Mouse (Mus musculus) macrophage (primary cell): ENCODE data around the gene Gnas. TPM values are rescaled to one million over a fixed set of nuclear protein-coding genes. Genes with fewer than 3 reads are reported as not detected.
A peak's percentile ranks its signal among the peaks of the same experiment; 100 is the strongest.
"Not testable (repeated sequence)": the region's sequence is repeated elsewhere in the genome, so short reads cannot be mapped to it uniquely, and the experiment has no call there.

Source experiments
- H3K27ac ChIP-seq: fragments of 350-480 bp; formaldehyde crosslinking; 2 replicates; pipeline ENCODE4 v1.9.0; 2021
- H3K36me3 ChIP-seq: fragments of 350-480 bp; formaldehyde crosslinking; 2 replicates; pipeline ENCODE4 v1.9.0; 2021; ENCODE audit errors: inconsistent target
- H3K4me3 ChIP-seq: fragments of 350-480 bp; formaldehyde crosslinking; 2 replicates; pipeline ENCODE4 v1.9.0; 2021; ENCODE audit errors: inconsistent target
- H3K79me2 ChIP-seq: fragments of 350-480 bp; formaldehyde crosslinking; 2 replicates; pipeline ENCODE4 v1.9.0; 2021; ENCODE audit errors: inconsistent target
- WGBS: methylation state at CpG from one replicate; pipeline ENCODE4 v1.1.7; 2026; ENCODE audit warnings: inconsistent platforms; ENCODE audit not compliant: missing documents; 5-methylcytosine and 5-hydroxymethylcytosine counted together
- polyA plus RNA-seq: library from polyadenylated mRNA; stranded (reverse); fragments of 250-400 nt; gene quantifications from 3 replicates; pipeline ENCODE4 v1.2.4, GENCODE M21; 2018; ENCODE audit warnings: inconsistent platforms

The Gnas gene
- polyA plus RNA-seq, 1 experiment from 2014 or later = 589 TPM

DNA sequence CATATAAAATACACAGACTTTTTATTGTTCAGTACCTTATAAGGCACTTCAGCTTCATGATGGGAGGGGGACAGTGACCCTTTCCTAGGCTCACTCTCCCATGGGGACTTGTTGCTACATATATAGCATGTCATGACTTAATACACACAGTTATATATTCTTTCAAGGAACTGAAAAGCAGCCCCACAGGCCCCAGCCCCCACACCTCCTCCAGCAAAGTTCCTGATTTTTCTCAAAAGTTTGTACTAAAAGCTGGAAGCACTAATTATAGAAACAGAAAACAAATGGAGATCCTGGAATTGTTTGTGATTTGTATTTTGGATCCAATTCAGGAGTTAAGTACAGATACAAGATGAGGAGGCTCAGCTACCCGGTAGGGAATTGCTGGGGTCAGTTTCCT lies 59.4 kb downstream of the Gnas start:
- peak overlapping the region; percentile 80 for H3K27ac ChIP-seq
- WGBS = 14% methylated on average over 1 of the region's 1 CpGs
- H3K4me3 ChIP-seq = no peak overlapping the region
- H3K79me2 ChIP-seq = peaks cover 65% of the 10 kb centered on the region
- peaks cover 19% of the 10 kb centered on the region for H3K36me3 ChIP-seq

GRCm38 (mm10) chr2:174344003-174344655 lies 60.0 kb downstream of the Gnas start:
- 5% methylated on average over 3 of the region's 3 CpGs for WGBS
- Histone ChIP-seq H3K4me3 (no peak overlapping the region), H3K27ac (peak overlapping the region; percentile 80), H3K79me2 (peaks cover 59% of the 10 kb centered on the region), H3K36me3 (peaks cover 19% of the 10 kb centered on the region)

DNA sequence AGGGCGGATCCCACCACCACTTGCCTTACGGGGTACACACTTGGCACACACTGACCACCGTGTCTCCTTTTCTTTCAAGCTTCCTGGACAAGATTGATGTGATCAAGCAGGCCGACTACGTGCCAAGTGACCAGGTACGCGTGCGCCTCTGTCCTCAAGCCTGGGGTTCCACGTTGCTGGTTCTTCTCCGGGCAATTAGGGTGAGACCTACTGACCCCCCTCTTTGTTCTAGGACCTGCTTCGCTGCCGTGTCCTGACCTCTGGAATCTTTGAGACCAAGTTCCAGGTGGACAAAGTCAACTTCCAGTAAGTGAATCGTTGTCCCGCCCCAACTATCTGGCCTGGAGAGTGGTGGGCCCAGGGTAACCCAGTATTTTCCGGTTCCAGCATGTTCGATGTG lies 60.9 kb downstream of the Gnas start:
- Histone ChIP-seq H3K4me3 (no peak overlapping the region), H3K27ac (peak overlapping the region; percentile 80), H3K79me2 (peaks cover 50% of the 10 kb centered on the region), H3K36me3 (peaks cover 19% of the 10 kb centered on the region)
- 84% methylated on average over 15 of the region's 16 CpGs for WGBS

DNA sequence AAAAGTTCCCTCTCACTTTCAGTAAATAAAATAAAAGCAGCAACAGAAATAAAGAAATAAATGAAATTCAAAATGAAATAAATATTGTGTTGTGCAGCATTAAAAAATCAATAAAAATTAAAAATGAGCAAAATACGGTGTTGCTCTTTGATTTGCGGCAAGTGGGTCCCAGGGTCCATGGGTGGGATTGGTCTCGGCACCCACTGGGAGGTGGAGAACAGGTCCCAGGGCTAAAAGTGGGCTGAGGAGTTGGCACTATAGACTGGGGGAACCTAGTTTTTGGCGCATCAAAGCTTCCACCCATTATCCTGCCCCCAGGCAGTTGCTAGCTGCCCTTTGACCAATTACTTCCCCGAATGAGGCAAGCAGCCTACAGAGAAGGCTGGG lies 62.5 kb downstream of the Gnas start, which contains the start of gene Gm20721:
TSS of gene Gm20721 (minus strand) at position 101 of the 387 bp plus-strand sequence.
- Histone ChIP-seq H3K79me2 (peaks cover 34% of the 10 kb centered on the region), H3K27ac (no peak within 1 kb of the TSS), H3K36me3 (peaks cover 19% of the 10 kb centered on the region), H3K4me3 (no peak within 1 kb of the TSS)
- WGBS = 92% methylated on average over 5 of the region's 5 CpGs

DNA sequence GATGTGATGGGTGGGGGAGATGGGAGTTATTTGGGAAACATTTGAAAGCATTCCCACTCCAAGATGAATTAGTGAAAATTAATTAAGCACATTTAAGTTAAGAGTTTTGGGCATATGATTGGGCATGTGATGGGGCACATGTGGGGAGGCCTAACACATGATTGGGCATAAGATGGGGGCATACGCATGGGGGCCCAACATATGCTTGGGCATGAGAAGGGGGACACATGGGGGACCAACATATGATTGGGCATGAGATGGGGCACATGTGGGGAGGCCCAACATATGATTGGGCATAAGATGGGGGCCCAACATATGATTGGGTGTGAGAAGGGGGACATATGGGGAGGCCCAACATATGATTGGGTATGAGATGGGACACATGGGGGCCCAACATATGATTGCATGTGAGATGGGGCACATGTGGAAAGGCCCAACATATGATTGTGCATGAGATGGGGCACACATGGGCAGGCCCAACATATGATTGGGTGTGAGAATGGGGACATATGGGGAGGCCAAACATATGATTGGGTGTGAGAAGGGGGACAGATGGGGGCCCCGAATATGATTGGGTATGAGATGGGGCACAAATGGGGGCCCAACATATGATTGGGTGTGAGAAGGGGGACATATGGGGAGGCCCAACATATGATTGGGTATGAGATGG lies 63.0 kb downstream of the Gnas start:
- peaks cover 29% of the 10 kb centered on the region for H3K79me2 ChIP-seq
- not testable (repeated sequence) for H3K27ac ChIP-seq, H3K4me3 ChIP-seq
- WGBS = 100% methylated on average over 2 of the region's 2 CpGs
- H3K36me3 ChIP-seq = peaks cover 19% of the 10 kb centered on the region

GRCm38 (mm10) chr2:174358516-174358915 lies 74.4 kb downstream of the Gnas start:
- 80% methylated on average over 4 of the region's 4 CpGs for WGBS
- Histone ChIP-seq H3K36me3 (no peaks in the 10 kb centered on the region), H3K27ac (no peak overlapping the region), H3K79me2 (no peaks in the 10 kb centered on the region), H3K4me3 (no peak overlapping the region)

- H3K27ac ChIP-seq = no peak overlapping the region
These were observed 75.5 kb downstream of the Gnas start for GRCm38 (mm10) chr2:174359656-174360055.

DNA sequence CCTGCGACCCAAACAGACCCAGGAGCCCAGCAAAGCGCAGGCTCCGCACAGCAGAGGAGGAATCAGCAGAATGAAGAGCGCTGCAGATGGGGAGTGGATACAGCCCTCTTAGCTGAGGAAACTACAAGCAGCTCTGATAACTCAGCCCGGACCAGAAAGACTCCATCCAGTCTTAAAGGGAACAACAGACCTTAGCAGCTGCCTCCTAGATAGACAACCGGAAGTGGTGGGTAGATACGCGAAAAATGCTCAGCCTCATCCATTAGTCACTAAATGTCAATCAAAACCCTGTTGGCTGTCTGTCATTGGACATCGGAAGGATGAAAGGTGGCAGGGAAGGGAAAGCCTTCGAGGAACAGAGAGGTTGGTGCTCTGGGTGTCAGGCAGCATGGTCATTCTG lies 82.5 kb downstream of the Gnas start:
- no peaks in the 10 kb centered on the region for H3K79me2 ChIP-seq
- WGBS = 80% methylated on average over 10 of the region's 10 CpGs
- H3K27ac ChIP-seq = no peak overlapping the region
- no peak overlapping the region for H3K4me3 ChIP-seq
- no peaks in the 10 kb centered on the region for H3K36me3 ChIP-seq

More at GRCm38 (mm10) chr2:174359656-174360055, 75.5 kb downstream of the Gnas start:
- WGBS = 100% methylated on average over 4 of the region's 4 CpGs
- Histone ChIP-seq H3K4me3 (no peak overlapping the region), H3K79me2 (no peaks in the 10 kb centered on the region), H3K36me3 (no peaks in the 10 kb centered on the region)

- Histone ChIP-seq H3K4me3 (no peak overlapping the region), H3K36me3 (no peaks in the 10 kb centered on the region), H3K79me2 (no peaks in the 10 kb centered on the region), H3K27ac (no peak overlapping the region)
- WGBS = 97% methylated on average over 9 of the region's 9 CpGs
These were observed 96.9 kb downstream of the Gnas start for GRCm38 (mm10) chr2:174381021-174381420.

DNA sequence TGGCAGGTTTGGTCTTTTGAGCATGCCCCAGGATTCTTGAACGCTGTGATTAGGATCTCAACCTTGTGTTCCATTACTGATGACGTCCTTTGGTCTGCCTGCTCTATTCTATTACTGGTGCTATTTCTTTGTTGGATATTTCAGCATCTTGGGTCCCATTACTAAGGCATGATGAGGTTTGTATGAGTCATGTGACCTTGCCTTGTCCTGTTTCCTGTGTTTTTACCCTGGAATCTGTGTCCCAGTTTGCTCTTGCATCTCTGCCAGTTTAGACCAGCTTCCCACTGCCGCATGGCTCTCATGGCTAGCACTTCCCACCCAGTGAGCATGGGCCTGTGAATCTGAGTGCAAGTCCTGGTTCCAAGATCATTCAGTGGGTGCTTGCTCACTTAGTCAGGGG lies 107.8 kb downstream of the Gnas start:
- Histone ChIP-seq H3K4me3 (no peak overlapping the region), H3K79me2 (no peaks in the 10 kb centered on the region), H3K36me3 (no peaks in the 10 kb centered on the region), H3K27ac (no peak overlapping the region)
- WGBS = 91% methylated on average over 3 of the region's 3 CpGs

DNA sequence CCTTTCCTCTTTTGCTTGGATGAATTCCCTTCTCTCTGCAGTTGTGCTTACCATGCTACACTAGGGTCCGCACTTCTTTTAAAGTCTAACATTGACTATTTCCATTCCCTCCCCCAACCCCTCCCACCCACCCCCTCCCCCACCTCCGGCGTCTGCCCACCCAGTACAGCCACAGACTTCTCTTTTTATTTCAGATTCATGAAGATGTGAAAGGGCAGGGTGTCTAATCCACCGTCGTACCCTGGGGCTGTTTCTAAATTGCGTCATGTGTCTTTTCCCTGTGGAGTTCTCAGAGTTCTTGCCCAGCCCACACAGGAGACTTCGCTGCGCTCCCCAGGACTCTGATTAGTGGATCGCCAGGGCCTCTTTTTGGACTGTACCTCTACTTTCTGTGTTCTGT lies 108.4 kb downstream of the Gnas start:
- WGBS = 76% methylated on average over 6 of the region's 9 CpGs
- no peaks in the 10 kb centered on the region for H3K36me3 ChIP-seq
- no peak overlapping the region for H3K4me3 ChIP-seq
- H3K79me2 ChIP-seq = no peaks in the 10 kb centered on the region
- H3K27ac ChIP-seq = no peak overlapping the region

DNA sequence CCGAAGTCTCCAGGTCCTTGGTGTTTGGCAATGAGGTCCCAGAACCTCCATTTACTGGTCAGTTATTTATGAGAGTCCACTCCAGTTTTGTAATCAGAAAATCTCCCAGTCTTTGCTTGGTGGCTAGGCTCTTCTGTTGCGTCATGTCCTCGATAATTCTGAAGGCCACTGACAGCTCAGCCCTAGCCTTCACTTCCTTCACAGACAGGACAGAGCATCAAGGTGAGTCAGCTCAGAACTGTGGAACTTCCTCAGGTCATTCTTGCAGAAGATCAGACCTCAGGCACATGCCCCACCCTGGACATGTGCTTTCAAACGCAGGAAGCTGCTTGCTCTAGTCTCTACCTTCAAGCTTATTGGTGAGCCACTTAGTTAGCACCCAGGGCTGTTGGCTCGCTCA lies 109.3 kb downstream of the Gnas start:
- H3K36me3 ChIP-seq = no peaks in the 10 kb centered on the region
- WGBS = 49% methylated on average over 5 of the region's 5 CpGs

More for the DNA sequence above, 109.3 kb downstream of the Gnas start:
- no peaks in the 10 kb centered on the region for H3K79me2 ChIP-seq
- no peak overlapping the region for H3K27ac ChIP-seq
- no peak overlapping the region for H3K4me3 ChIP-seq

Other genes with a start within 250 kb of the Gnas start
- 26.3 to 42.9 TPM (median 31.8 TPM) in 3 replicates for gene Stx16, start 208.0 kb upstream of the Gnas start, polyA plus RNA-seq
- gene Npepl1, start 174.0 kb upstream of the Gnas start, polyA plus RNA-seq = 29.7 to 57.5 TPM (median 34.5 TPM) in 3 replicates
- gene Gm20721, start 62.4 kb downstream of the Gnas start, polyA plus RNA-seq = 0.79 to 12.4 TPM (median 1.1 TPM) in 3 replicates
- gene Nelfcd, start 131.5 kb downstream of the Gnas start, polyA plus RNA-seq = 7.5 to 17.9 TPM (median 16.7 TPM) in 3 replicates
- gene Ctsz, start 154.7 kb downstream of the Gnas start, polyA plus RNA-seq = 1,508 to 2,797 TPM (median 2,045 TPM) in 3 replicates
- 0.50 to 0.63 TPM in 2 of 3 replicates, not detected in the other for gene Tubb1, start 166.4 kb downstream of the Gnas start, polyA plus RNA-seq
- 62.0 to 577 TPM (median 488 TPM) in 3 replicates for gene Atp5e, start 179.8 kb downstream of the Gnas start, polyA plus RNA-seq
- 44.0 to 102 TPM (median 81.1 TPM) in 3 replicates for gene Prelid3b, start 188.8 kb downstream of the Gnas start, polyA plus RNA-seq